Mouse (Mus musculus): ENCODE data around the gene Arih1. TPM values are rescaled to one million over a fixed set of nuclear protein-coding genes. Genes with fewer than 3 reads are reported as not detected.

Arih1 gene
- 106 TPM for polyA plus RNA-seq (2015; fragmentation: Illumina TruSeq; extraction: RNeasy Lipid Tissue Mini Kit (QIAGEN cat#74804); ENCODE audit: insufficient read depth, low replicate concordance)

DNA sequence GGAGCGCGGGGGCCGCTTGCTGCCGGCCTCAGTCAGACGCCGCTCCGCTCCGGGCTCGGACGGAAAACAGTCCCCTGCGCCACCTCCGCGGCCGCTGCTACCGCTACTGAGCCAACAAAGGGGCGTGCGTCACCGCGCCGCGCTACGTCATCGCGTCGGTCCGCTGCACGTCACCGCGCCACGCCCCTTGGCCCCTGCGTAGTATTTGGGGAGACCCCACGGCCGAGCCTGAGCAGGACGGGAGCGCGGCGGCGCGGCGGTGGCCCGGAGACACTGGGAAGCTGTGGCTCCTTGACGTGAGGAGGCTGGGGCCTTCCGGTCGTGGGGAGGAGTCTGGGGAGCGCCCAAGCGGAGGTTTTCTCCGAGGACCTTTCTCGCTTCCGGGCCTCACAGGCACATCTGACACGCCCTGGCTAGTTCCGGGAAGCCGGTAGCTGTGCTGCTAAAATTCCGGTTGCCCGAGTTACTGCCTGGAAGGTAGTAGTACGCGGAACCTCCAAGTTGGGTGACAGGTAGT, at the start of gene Arih1:
Gene Arih1, minus strand, starts transcription at position 70 of the 517 bp plus-strand sequence.

GRCm38 (mm10) chr9:59353253-59353639, 133.2 kb downstream of the Arih1 start, which contains the start of gene Bbs4:
TSS of gene Bbs4 (minus strand) at chr9:59353508.

Other genes with a start within 250 kb of the Arih1 start
- gene Adpgk, start 195.1 kb downstream of the Arih1 start, polyA plus RNA-seq (2015; fragmentation: Illumina TruSeq; extraction: RNeasy Lipid Tissue Mini Kit (QIAGEN cat#74804); ENCODE audit: insufficient read depth, low replicate concordance) = 52.3 TPM
- gene Bbs4, start 133.1 kb downstream of the Arih1 start, polyA plus RNA-seq (2015; fragmentation: Illumina TruSeq; extraction: RNeasy Lipid Tissue Mini Kit (QIAGEN cat#74804); ENCODE audit: insufficient read depth, low replicate concordance) = 10.9 TPM
- 118 TPM for gene Hexa, start 52.9 kb upstream of the Arih1 start, polyA plus RNA-seq (2015; fragmentation: Illumina TruSeq; extraction: RNeasy Lipid Tissue Mini Kit (QIAGEN cat#74804); ENCODE audit: insufficient read depth, low replicate concordance)
- gene Tmem202, start 53.2 kb upstream of the Arih1 start, polyA plus RNA-seq (2015; fragmentation: Illumina TruSeq; extraction: RNeasy Lipid Tissue Mini Kit (QIAGEN cat#74804); ENCODE audit: insufficient read depth, low replicate concordance) = 0.44 TPM
- gene Celf6, start 91.3 kb upstream of the Arih1 start, polyA plus RNA-seq (2015; fragmentation: Illumina TruSeq; extraction: RNeasy Lipid Tissue Mini Kit (QIAGEN cat#74804); ENCODE audit: insufficient read depth, low replicate concordance) = not detected
- 57.8 TPM for gene Parp6, start 130.7 kb upstream of the Arih1 start, polyA plus RNA-seq (2015; fragmentation: Illumina TruSeq; extraction: RNeasy Lipid Tissue Mini Kit (QIAGEN cat#74804); ENCODE audit: insufficient read depth, low replicate concordance)
- 156 TPM for gene Pkm, start 169.8 kb upstream of the Arih1 start, polyA plus RNA-seq (2015; fragmentation: Illumina TruSeq; extraction: RNeasy Lipid Tissue Mini Kit (QIAGEN cat#74804); ENCODE audit: insufficient read depth, low replicate concordance)
- 4.1 TPM for gene Gramd2, start 193.5 kb upstream of the Arih1 start, polyA plus RNA-seq (2015; fragmentation: Illumina TruSeq; extraction: RNeasy Lipid Tissue Mini Kit (QIAGEN cat#74804); ENCODE audit: insufficient read depth, low replicate concordance)

Measured in spleen, adult 10 weeks (tissue).